Mouse (Mus musculus): Measurements from ENCODE around the gene Cyp2f2. TPM values are rescaled to one million over a fixed set of nuclear protein-coding genes. Genes with fewer than 3 reads are reported as not detected.

Cyp2f2 gene
- polyA plus RNA-seq, 1 experiment, result 30.4 TPM

- no peak for DNase-seq (ENCODE audit: low spot score)
These were observed 33.6 kb downstream of the Cyp2f2 start, which contains the start of gene Cyp2t4 for GRCm38 (mm10) chr7:27153205-27153764. TSS of gene Cyp2t4 (plus strand) at chr7:27153714.

GRCm38 (mm10) chr7:27156005-27156404, 36.3 kb downstream of the Cyp2f2 start:
- DNase-seq (ENCODE audit: low spot score), result no peak

- no peak for DNase-seq (ENCODE audit: low spot score)
These were observed 38.5 kb downstream of the Cyp2f2 start for GRCm38 (mm10) chr7:27158171-27158570.

- no peak for DNase-seq (ENCODE audit: low spot score)
These were observed 39.5 kb downstream of the Cyp2f2 start for GRCm38 (mm10) chr7:27159256-27159655.

GRCm38 (mm10) chr7:27159882-27160281, 40.2 kb downstream of the Cyp2f2 start:
- peak; percentile 77 for DNase-seq (ENCODE audit: low spot score)

- no peak for DNase-seq (ENCODE audit: low spot score)
These were observed 41.2 kb downstream of the Cyp2f2 start for GRCm38 (mm10) chr7:27160921-27161320.

- DNase-seq (ENCODE audit: low spot score), result no peak
These were observed 42.0 kb downstream of the Cyp2f2 start for GRCm38 (mm10) chr7:27161744-27162143.

- DNase-seq (ENCODE audit: low spot score), result no peak
These were observed 43.2 kb downstream of the Cyp2f2 start for GRCm38 (mm10) chr7:27162780-27163449.

GRCm38 (mm10) chr7:27163450-27163805, 43.7 kb downstream of the Cyp2f2 start:
- DNase-seq (ENCODE audit: low spot score), result no peak

- DNase-seq (ENCODE audit: low spot score), result no peak
These were observed 44.6 kb downstream of the Cyp2f2 start for GRCm38 (mm10) chr7:27164112-27164947.

GRCm38 (mm10) chr7:27165007-27165655, 45.4 kb downstream of the Cyp2f2 start:
- DNase-seq (ENCODE audit: low spot score), result no peak

- DNase-seq (ENCODE audit: low spot score), result no peak
These were observed 46.0 kb downstream of the Cyp2f2 start for GRCm38 (mm10) chr7:27165696-27166095.

GRCm38 (mm10) chr7:27166229-27166613, 46.5 kb downstream of the Cyp2f2 start:
- peak; percentile 86 for DNase-seq (ENCODE audit: low spot score)

GRCm38 (mm10) chr7:27166614-27167474, 47.1 kb downstream of the Cyp2f2 start, which contains the start of gene Egln2:
TSS of gene Egln2 (minus strand) at chr7:27166802.
- DNase-seq (ENCODE audit: low spot score), result peak; percentile 93

GRCm38 (mm10) chr7:27167475-27168094, 47.9 kb downstream of the Cyp2f2 start:
- DNase-seq (ENCODE audit: low spot score), result no peak

GRCm38 (mm10) chr7:27168371-27168770, 48.7 kb downstream of the Cyp2f2 start:
- DNase-seq (ENCODE audit: low spot score), result no peak

- no peak for DNase-seq (ENCODE audit: low spot score)
These were observed 51.3 kb downstream of the Cyp2f2 start for GRCm38 (mm10) chr7:27170981-27171380.

GRCm38 (mm10) chr7:27174496-27174895, 54.8 kb downstream of the Cyp2f2 start:
- no peak for DNase-seq (ENCODE audit: low spot score)

GRCm38 (mm10) chr7:27174896-27175295, 55.2 kb downstream of the Cyp2f2 start:
- DNase-seq (ENCODE audit: low spot score), result no peak

GRCm38 (mm10) chr7:27177942-27178323, 58.2 kb downstream of the Cyp2f2 start:
- DNase-seq (ENCODE audit: low spot score), result no peak
